Mouse (Mus musculus): ENCODE measurements around the gene Gm8024.
"Not testable (repeated sequence)": the region's sequence is repeated elsewhere in the genome, so short reads cannot be mapped to it uniquely, and the experiment has no call there.

Gene Gm8024

DNA sequence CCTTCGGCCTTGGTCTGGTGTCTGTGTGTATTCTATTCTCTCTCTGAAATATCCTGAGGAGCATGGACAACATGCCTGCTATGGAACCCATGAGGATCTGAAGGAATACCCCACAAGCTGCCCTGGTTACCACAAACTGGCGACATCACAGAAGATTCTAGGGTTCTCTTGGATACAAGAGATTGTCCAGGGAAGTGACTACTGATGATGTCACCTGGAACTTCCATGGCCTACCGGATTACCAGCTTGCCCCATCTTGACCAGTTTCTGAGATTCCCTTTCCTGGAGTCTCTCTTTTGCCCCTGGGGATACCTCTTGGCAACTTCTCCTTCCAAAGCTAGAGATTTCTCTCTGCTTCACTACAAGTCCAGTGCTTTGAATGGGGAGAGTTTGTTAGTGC lies at the start of gene Gm8024:
TSS of gene Gm8024 (minus strand) at position 101 of the 400 bp plus-strand sequence.
- not testable (repeated sequence) for DNase-seq

DNA sequence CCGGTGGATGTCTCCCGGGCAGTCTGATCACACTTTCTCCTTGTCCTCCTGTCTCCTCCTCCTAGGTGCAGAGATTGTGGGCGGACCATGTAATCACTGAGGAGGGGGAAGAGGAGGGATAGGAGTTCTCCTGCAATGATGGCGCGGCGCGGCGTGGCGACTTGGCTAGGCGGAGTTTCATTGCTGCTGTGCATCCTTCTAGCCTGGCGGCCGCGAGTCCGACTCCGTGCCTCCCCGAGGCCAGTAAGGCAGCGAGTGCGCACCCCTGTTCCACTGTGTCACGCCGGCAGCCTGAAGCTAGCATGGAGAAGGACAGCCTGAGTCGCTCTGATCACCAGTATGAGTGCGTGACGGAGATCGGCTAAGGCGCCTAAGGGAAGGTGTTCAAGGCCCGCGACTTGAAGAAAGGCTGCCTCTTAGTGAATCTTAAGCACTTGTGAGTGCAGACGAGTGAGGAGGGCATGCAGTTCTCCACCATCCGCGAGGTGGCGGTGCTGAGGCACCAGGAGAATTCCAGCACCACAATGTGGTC lies 19.2 kb upstream of the Gm8024 start:
- not testable (repeated sequence) for DNase-seq

DNA sequence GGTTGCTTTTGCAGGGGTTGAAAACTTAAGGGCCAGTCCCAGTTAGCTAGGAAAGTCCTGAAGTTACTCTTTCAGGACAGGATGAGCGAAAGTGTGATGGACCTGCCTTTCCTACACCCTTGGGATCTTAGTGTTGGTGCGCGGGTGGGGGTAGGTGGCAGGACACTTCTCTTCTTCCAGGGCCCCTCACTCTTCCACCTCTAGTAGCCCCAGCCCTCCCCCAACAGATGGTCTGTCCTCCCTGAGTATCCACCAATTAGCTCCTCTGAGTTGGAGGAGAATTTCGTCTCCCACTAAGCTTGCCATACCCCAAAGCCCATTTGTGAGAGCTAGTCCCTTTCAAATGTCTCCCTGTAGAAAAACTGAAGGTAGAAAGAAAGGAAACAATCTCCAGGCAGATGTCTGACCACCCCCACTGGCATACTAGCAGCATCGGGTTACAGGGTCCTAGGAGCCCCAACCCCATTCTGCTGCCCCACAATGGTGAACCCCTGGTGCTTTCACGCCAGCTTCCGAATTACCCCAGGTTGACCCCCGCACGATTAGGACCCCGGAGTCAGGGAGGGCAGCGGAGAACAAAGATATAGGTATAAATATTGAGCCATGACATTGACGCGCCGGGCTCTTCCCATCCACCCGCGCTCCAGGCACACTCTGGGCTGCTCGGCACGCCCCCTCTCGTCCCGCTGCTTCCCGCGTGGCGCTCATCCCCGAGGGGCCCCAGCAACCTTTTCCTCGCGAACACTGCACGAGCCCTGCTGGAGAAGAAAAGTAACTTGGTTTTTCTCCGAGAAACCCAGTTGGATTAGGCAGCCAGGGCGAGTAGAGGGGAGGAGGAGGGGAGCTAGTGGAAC lies 18.5 kb upstream of the Gm8024 start:
- DNase-seq = not testable (repeated sequence)

DNA sequence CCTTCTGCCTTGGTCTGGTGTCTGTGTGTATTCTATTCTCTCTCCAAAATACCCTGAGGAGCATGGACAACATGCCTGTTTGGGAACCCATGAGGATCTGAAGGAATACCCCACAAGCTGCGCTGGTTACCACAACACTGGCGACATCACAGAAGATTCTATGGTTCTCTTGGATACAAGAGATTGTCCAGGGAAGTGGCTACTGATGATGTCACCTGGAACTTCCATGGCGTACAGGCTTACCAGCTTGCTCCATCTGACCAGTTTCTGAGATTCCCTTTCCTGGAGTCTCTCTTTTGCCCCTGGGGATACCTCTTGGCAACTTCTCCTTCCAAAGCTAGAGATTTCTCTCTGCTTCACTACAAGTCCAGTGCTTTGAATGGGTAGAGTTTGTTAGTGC lies 21.8 kb downstream of the Gm8024 start, which contains the start of gene Gm8020:
TSS of gene Gm8020 (minus strand) at position 101 of the 400 bp plus-strand sequence.
- not testable (repeated sequence) for DNase-seq
